Mouse (Mus musculus) bone marrow macrophage, adult 2 months (primary cell): Measurements from ENCODE around the gene Ift122.

Experiments
- CTCF ChIP-seq: IDR thresholded peaks from 2 replicates; pipeline ENCODE4 v1.5.1; 2012; ENCODE audit warnings: low read depth, mild to moderate bottlenecking, low read length, moderate library complexity
- POLR2A ChIP-seq: IDR thresholded peaks from 2 replicates; pipeline ENCODE4 v1.6.1; 2012; ENCODE audit warnings: mild to moderate bottlenecking, low read depth, low read length, borderline replicate concordance

DNA sequence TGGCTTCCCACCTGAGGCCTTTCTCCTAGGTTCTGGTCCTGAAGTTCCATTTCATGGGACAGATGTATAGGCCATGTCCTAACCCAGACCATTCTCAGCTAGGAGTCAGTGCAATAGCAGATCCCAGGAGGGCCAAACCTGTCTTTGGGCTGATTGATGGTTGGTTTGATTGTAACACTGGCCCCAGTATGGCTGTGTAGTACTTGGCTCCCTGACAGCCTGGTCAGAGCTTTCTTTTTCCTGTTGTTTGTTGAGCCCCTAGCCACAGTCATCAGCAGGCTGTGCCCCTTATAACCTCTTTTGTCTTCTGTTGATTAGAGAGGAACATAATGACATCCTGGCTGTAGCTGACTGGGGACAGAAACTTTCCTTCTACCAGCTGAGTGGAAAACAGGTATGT lies 30.7 kb downstream of the Ift122 start:
- TF ChIP-seq CTCF (no peak), POLR2A (no peak)
